Mouse (Mus musculus) left cerebral cortex, postnatal 14 days (tissue): ENCODE measurements at regions not wholly inside any gene's neighbourhood (a gene's known extent, or its start where the extent isn't known, plus 50 kb on each side); places are given as distances from the start of the nearest gene placed in this dataset.

Experiments used
- DNase-seq, 2 experiments: peaks; one replicate each; pipeline ENCODE4 v3.0.0; 2021 to 2022; ENCODE audit warnings: low spot score in 2 of 2, mixed read lengths in 1 of 2
- intact Hi-C: fragments of 180-260 bp; cut with DNase I; formaldehyde crosslinking; loops from one replicate; pipeline ENCODE4 v1.15.1; 2025

DNA sequence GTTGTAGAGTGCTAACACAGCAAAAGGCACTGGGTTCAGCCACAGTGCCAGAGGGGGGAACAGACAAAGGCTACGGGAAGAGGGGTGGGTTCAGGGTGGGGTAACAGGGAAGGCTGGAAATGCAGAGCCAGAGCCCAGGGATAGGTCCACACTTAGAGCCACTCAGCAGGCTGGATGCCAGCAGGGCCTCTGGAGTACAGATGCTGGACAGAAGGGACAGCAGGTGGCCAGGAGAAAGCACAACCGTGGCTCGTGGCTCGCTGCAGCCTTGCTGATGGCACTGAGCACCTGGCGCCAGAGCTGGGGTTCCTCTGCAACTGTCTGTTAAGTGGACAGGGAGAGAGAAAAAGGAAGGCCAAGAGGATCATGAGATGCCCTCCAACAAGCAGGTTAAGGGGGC is 174.2 kb downstream of the Mroh4 start:
- intact Hi-C loops, result no loop called here
- DNase-seq, result no peak

DNA sequence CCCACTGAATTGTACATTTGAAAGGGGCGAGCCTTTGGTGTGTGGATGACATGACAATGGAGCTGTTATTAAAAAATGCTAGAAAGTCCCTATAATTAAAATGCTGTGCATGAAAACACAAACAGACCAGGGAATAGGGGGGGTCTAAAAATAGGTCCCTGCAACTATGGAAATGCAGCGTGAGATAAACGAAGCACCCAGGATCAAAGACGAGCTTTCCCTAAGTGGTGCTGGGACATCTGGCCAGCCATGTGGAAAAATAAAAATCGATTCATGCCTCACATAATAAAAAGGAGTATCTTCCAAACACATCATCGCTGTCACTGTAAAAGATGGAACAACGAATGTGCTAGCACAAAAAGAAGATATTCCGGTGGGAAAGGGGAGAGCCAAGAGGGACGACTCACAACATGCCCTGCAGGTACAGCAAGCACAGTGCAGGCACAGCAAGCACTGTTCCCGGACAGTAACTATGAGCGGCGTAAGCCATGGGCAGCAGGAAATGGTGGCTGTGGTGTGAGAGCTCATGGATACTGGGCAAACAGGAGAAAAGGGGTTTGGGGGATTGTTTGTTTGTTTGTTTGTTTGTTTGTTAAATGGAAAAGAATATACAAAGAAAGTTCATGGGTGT is 176.7 kb downstream of the Mroh4 start:
- no peak for DNase-seq
- intact Hi-C loops, result no loop called here

DNA sequence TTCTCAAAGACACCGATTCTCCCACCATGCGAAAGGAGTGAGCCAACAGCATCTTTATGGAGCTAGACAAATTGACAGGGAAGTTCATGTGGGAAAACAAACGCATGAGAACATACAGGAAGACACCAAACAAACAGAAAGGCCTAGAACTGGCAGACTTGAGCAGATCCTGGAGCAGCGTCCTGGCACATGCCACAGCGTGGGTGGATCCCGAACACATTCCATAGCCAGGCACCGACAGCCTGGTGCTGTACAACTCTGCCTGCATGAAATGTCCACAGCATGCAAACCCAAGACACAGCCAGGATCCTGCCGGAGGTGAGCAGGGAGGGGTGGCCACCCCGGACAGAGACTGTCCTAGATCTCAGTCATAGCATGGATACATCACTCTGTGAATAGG is 177.2 kb downstream of the Mroh4 start:
- DNase-seq, result peak; percentile 39 to 85
- intact Hi-C loops, result no loop called here

DNA sequence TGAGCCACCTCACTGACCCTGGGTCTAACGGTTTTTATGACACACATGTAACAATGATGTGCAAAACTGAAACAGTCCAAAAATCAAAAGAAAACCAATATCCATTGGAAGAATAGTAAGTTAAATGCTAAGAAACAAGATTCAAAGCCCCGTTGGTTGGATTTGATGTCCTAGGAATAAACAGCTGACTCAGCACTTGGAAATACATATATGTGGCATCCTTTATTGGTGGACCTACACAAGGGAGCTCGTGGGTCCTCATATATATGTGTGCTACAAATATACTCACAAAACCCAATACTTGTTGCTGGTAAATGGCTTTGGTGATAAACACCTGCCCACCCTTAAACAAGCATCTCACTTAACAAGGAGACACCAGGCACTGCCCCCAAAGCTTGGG is 178.2 kb downstream of the Mroh4 start:
- no peak for DNase-seq
- intact Hi-C loops, result no loop called here

DNA sequence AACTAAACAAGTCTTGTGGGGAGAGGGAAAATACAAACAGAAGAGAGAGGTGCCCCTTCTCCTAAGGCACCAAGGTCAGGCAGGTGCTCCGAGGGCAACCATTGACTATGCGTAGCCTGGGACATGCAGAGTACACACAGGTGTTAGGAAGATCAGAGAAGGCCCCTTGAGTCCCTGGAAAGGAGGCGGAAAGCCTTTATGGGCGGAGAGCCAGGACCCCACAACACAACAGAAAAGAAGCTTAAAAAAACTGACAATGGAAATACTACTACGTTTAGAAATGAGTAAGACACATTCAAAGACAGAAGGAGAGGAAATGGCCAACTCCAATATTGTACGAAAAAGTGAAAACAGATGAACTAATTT is 179.5 kb downstream of the Mroh4 start:
- intact Hi-C loops, result no loop called here
- DNase-seq, result no peak

DNA sequence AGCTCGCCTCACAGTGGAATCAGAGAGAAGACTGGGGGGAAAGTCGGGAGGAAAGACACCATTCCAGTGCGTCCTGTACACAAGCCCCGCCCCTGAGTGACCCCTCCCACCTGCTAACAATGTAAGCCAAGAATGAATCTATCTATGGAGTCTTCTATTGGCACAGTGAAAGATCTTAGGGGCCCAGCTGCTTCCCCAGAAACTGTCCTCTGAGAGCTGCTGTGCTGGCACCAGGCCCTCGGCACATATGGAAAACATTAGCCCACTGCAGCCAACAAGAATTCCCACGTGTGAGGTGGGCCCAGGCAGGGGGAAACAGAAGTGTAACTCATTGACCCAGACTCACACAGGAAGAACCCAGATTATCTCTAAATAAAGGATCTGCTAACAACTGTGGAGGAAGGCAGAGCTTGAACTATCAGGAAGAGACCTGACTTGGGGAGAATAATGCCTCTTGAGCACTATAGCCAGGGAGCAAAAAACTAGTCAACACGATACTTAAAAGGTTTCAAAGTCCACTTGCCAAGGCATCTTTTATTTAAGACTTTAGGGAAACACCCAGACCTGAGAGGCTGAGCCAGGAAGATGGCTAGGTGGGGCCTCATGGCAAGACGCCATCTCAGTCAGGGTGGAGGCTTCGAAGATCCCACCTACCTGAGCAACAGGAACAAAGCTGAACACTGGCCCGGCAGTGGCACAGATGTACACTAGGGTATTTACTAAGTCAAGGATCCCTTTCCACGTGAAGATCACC is 180.1 kb downstream of the Mroh4 start:
- intact Hi-C loops, result no loop called here
- DNase-seq, result no peak

DNA sequence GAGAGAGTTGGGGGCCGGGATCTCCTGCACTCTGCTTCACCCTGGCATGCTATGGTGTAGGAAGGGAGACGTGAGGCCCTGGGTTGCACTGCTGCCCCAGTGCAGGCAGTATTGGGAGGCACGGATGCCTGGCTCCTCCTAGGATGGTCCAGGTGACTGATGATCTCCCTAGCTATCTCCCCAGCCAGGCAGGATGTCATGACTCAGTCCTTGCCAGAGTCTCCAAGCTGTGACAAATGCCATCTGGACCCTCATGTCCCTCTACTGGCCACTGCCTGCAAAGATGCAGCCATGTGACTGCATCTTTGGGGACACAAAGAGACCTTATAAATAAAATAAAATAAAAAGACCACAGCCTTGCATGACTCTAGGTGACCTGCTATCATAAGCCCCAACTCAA is 181.6 kb downstream of the Mroh4 start:
- no peak for DNase-seq
- intact Hi-C loops, result no loop called here

DNA sequence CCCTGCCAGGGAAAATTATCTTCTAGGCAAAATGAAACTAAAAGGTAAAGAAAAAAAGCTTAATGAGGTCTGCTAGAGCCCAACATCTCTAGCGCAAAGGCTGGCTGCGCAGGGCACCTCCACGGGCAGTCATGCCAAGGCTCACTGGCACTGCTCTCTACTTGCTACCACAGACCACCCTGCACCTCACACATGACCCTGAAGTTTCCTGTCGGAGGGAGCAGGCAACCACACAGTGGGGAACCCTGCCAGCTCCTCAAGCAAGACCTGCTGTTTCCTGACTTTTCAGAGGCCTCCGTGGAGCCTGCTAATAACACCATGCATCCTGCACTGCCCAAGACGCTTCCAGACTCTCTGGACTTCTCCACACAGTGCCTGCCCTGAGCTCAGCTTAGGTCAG is 182.3 kb downstream of the Mroh4 start:
- intact Hi-C loops, result no loop called here
- no peak for DNase-seq

DNA sequence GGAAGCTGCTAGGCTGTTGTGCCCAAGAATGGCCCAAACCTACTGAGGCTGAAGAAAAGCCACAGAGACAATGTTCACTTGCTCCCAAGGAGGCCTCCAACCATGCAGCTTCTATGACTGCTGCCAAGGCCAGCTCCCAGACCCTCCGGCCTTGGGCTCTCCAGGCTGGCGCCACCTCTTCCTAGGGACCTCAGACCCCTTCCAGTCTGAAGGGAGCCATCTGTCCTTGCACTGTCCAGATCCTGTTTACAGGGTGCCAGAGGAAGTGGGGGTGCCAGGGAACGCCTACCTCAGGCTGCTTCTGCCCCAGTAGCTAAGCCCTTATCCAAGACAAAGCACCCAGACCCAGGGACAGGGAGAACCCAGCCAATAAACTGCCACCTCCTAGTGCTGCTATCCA is 183.7 kb downstream of the Mroh4 start:
- intact Hi-C loops, result no loop called here
- no peak for DNase-seq

DNA sequence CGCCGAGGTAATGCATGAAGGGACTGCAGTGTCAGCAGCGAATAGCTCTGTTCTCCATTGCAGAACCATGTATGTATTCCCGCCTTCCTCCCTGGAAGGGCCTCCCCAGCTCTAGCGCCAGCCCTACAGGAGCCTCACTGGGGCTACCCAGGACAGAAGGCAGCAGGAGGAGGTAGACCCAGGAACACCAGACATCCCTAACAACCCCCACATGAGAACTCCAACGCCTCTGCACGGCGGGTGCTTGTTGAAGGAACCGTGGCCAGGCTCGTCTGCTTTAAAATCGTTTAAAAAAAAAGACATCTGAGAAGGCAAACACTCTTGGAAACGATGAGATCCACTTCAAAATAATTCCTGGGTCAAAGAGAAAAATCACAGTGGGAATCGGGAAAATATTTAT is 194.3 kb downstream of the Mroh4 start:
- peak in 1 of 2 experiments; percentile 43 for DNase-seq
- intact Hi-C loops, result no loop called here

DNA sequence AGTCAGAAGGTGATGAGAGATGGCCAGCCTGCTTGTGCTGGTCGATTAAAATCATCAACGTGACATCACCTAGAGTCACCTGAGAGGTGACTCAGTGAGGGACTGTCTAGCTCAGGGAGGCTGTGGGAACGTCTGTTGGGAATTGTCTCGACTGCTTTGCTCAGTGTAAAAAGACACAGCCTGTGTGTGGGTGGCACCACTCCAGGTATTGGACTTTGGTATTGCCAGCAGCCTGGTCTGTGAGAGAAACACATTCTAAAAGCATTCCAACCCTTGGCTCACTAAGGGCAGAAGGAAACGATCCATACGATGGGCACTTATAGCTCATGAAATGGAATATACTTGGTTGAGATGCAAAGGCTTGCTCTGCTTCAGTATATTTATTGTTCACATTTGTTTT is 209.2 kb downstream of the Mroh4 start:
- peak in 1 of 2 experiments; percentile 37 for DNase-seq
- intact Hi-C loops, result no loop called here

DNA sequence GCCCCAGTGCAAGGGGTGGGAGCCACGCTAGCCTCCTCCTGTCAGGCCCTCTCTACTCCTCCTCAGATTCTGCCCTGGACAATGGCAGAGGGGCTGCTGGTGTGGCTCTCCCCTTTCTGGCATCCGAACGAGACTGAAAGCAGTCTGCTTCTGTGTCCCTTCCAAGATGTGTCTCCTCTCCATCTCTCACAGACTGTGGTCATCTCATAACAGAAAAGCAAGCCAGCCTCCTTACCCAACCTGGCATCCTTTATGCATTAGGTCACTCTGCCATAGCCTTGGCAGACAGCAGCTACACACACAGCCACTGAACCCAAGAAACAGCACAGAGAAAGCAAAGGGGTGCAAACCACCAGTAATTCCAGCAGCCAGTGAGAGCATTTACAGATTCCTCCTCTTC is 213.2 kb downstream of the Mroh4 start:
- DNase-seq, result no peak
- intact Hi-C loops, result no loop called here

DNA sequence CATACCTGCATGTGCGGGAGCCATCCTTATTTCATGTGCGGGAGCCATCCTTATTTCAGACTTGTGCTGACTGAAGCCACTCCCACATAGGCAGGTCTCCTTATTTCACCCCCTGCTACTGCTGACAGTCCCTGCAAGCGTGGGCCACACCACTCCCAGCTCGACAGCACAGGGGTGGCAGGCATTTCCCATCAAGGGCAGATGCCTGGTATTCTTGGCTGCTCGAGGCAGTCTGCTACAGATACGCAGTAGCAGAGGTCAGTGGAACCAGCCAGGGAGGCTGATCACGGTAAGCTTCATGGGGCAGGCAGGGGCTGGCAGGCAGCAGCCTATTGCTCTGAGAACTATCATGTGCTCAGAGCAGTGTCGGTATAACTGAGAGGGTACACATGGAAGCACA is 215.6 kb downstream of the Mroh4 start:
- intact Hi-C loops, result no loop called here
- no peak for DNase-seq

DNA sequence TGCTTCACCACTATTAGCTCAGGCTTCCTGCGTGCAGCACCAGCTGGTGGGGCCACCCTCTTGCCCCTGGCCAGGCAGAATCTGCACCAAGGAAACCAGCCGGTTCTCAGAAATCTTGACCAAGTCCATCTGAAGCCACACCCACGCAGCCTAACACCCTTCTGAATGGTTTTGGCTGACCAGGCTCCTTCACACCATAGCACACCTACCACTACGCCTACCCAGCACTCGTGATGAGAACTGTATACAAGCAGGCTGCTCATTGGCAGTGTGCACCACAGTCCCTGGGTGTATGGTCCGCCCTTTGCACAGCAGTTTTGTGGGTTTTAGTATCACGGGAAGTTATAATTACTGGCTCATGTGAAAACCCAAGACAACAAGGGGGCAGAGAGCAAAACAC is 217.5 kb downstream of the Mroh4 start:
- intact Hi-C loops, result no loop called here
- DNase-seq, result no peak

DNA sequence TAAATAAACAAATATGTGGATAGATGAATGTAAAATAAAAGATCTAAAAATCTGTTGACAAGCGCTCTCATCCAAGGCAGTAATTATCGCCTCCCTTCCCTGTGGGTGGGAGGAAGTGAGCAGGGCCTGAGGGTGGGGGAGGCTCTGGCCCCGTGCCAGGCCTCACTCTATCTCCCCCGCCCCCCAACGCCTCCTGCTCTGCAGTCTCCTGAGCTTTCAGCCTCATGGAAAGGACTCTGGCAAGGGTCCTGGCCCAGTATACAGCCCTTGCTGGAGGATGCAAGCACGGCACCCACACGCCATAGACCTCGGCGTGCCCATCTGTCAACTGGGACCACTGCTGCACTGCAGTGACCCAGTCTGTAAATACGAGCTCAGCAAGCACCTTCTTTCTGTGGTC is 222.9 kb downstream of the Mroh4 start:
- intact Hi-C loops, result no loop called here
- peak; percentile 58 to 60 for DNase-seq

DNA sequence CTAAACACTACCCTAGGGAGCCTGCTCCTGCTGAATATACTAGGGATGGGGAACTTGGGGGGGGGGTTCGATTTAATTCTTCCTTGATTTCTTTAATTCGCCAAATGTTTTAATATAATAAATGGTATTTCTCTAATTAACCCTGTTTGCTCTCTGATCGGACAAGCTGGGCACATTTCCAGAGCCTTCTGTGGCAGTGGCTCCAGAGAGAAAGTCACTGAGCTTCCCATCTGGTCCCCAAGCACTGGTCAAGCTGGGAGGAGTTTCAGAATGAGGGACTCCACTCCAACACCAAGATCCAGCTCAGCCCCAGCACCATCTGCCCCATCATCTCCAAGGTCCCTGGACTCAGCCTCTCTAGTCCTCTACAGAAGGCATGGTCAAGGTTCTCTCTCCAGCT is 223.9 kb downstream of the Mroh4 start:
- no peak for DNase-seq
- intact Hi-C loops, result no loop called here

DNA sequence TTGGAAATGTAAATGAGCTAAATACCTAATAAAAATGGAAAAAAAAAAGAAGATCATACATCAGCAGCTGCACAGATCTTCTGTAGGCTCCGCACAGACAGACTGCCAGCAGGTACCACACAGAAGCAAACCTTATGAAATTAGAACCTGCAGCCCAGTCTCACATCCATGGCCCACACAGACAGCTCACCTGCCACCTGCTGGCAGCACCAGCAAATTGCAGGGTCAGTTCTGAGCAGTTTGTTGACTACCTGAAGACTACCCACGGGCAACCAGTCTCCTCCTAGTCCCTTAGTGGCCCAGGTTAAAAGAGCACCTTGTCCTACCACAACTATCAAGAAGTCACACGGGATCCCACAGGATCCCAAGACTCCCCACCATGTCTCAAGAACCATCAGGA is 225.1 kb downstream of the Mroh4 start:
- intact Hi-C loops, result no loop called here
- no peak for DNase-seq

DNA sequence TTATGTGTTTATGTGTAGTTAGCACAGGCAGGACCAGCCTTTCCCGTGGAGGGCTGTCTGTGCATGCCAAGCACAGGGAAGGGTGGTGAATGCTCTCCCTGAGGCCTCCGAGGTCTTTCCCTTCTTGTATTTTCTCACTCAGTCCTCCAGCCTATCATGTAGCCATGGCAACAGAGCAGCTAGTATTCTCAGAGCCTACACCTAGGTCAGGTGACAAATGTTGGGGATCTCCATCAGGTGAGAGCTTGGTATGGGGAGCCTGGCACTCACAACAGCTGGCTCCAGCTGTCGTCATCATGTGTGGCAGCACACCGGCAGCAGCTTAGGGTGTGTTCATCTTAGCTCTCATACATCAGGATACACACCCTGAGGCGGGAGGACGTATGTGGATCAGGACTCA is 231.3 kb downstream of the Mroh4 start:
- DNase-seq, result peak in 1 of 2 experiments; percentile 17
- intact Hi-C loops, result no loop called here

DNA sequence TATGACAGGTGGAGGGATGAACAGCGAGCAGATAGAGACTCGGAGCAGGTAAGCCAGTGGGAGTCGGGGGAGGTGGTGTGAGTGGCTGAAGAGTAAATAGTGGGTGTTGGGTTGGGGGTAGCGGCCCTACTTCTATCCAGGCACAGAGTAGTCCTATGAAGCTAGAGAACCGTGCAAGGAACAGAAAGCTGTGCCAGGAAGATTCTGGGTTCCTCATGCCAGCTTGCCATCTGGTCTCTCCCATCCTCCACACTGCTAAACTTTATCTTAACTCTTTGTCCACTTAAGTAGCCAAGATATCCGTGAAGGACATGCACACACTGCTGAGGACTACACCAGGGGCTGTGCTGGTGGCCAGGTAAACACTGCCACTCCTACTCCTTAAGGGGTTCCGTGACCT is 234.9 kb downstream of the Mroh4 start:
- intact Hi-C loops, result no loop called here
- DNase-seq, result peak in 1 of 2 experiments; percentile 39

DNA sequence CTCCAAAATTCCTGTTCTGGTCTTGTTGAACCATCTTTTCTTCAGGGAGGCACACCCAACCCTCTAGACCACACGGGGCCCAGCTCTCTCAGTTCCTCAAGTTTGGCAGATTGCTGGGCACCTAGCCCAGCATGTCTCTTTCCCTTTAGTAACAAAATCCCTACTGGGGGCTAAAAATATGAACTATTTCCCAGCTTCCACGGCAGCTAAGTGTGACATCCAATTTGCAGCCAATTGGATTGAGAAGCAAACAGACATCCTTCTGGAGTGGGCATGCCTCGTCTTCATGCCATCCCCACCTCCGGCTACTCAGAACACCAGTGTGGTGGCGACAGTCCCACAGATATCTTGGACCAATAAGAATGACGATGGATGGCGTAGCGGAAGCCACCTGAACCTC is 240.1 kb downstream of the Mroh4 start:
- DNase-seq, result peak; percentile 45 to 69
- intact Hi-C loops, result no loop called here

DNA sequence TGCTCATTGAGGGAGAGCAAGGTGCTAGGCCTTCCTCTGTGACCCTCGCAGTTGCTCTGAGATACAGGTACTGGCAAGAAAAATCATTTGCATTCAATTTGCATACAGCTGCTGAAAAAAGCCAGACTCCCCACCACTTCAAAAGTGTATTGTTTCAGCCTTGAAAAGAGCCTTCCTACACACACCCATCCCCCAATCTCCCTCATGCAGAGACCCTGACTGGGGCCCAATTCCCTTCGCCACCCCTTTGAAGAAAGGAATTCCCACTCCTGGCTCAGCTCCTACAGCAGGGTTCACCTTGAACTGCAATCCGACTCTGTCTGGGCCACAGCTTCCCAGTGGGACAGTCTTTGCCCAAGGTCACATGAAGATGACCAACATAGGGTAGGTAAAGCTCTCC is 248.6 kb downstream of the Mroh4 start:
- DNase-seq, result no peak
- intact Hi-C loops, result no loop called here

DNA sequence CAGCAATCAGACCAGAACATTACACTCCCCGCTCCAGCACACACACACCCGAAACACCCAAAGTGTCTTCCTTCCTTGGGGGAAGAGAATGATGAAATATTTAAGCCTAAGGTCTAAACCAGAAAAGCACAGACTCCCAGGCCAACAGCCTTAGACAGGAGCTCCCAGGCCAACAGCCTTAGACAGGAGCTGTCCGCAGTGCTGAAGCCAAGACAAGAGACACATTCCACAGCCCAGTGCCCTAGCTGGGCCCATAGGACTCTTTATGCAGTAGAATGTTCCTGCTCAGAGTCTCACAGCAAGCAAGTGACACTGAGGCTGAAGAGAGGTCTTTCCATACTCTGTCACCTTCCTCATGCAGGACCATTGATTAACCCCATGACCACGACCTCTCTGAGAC is 253.6 kb downstream of the Mroh4 start:
- DNase-seq, result no peak
- intact Hi-C loops, result no loop called here
